Mouse (Mus musculus) forebrain, embryonic 14.5 days (tissue): ENCODE measurements at regions not wholly inside any gene's neighbourhood (a gene's known extent, or its start where the extent isn't known, plus 50 kb on each side); places are given as distances from the start of the nearest gene placed in this dataset.

Source experiments
- ATAC-seq: fragments of 200-750 bp; cut with Nextera tagmentation; 2 replicates; pipeline ENCODE4 v1.8.0; 2017; ENCODE audit warnings: mild to moderate bottlenecking, moderate library complexity
- DNase-seq: peaks from one replicate; pipeline ENCODE4 v3.0.0-alpha.2; 2015; ENCODE audit warnings: low spot score
- H3K27ac ChIP-seq: fragments of 300-500 bp; sonication (generic); 2 replicates; pipeline ENCODE4 v1.5.1; 2014; ENCODE audit warnings: low read depth, mild to moderate bottlenecking, control low read depth, low read length, moderate library complexity
- H3K27me3 ChIP-seq: fragments of 300-500 bp; sonication (generic); replicated peaks from 2 replicates; pipeline ENCODE4 v1.6.1; 2014; ENCODE audit warnings: low read length, control low read depth, mixed read lengths; ENCODE audit not compliant: control insufficient read depth, insufficient read depth
- H3K36me3 ChIP-seq: fragments of 300-500 bp; sonication (generic); 2 replicates; pipeline ENCODE4 v1.6.1; 2014; ENCODE audit warnings: low read length, control low read depth; ENCODE audit not compliant: control insufficient read depth, insufficient read depth
- H3K4me1 ChIP-seq: fragments of 300-500 bp; sonication (generic); 2 replicates; pipeline ENCODE4 v1.6.1; 2014; ENCODE audit warnings: antibody characterized with exemption, low read length, control low read depth; ENCODE audit not compliant: control insufficient read depth, insufficient read depth
- H3K4me2 ChIP-seq: fragments of 300-500 bp; sonication (generic); 2 replicates; pipeline ENCODE4 v1.6.1; 2014; ENCODE audit warnings: mild to moderate bottlenecking, control low read depth, low read length
- H3K4me3 ChIP-seq: fragments of 300-500 bp; sonication (generic); 2 replicates; pipeline ENCODE4 v1.5.1; 2014; ENCODE audit warnings: low read depth, low read length, control low read depth
- H3K9ac ChIP-seq: fragments of 300-500 bp; sonication (generic); 2 replicates; pipeline ENCODE4 v1.6.1; 2014; ENCODE audit warnings: mild to moderate bottlenecking, low read length, control low read depth, moderate library complexity
- H3K9me3 ChIP-seq: fragments of 300-500 bp; sonication (generic); replicated peaks from 2 replicates; pipeline ENCODE4 v1.6.1; 2016; ENCODE audit warnings: low read length, control low read depth, mixed read lengths; ENCODE audit not compliant: control insufficient read depth
- WGBS: fragments of 180-500 bp; shearing (Covaris S2); extraction: QIAGEN DNeasy Blood & Tissue Kit; methylation state at CpG from one replicate; pipeline ENCODE4 v1.1.7; 2014; 5-methylcytosine and 5-hydroxymethylcytosine counted together

GRCm38 (mm10) chr6:43775525-43775924, 109.4 kb upstream of the Tpk1 start:
- H3K36me3 ChIP-seq: no peaks in the 10 kb centered on the region
- no peak overlapping the region for H3K4me3 ChIP-seq
- H3K4me2 ChIP-seq: no peak overlapping the region
- 87% methylated on average over 2 of the region's 2 CpGs for WGBS
- no peaks in the 10 kb centered on the region for H3K27me3 ChIP-seq
- H3K4me1 ChIP-seq: no peaks in the 10 kb centered on the region; the same call in 1 of the 2 replicates
- ATAC-seq: no peak
- DNase-seq: no peak
- H3K9ac ChIP-seq: no peak overlapping the region
- no peak overlapping the region for H3K27ac ChIP-seq
- H3K9me3 ChIP-seq: no peaks in the 10 kb centered on the region

GRCm38 (mm10) chr6:43774490-43774889, 108.4 kb upstream of the Tpk1 start:
- peak; percentile 26 for DNase-seq
- Histone ChIP-seq H3K36me3 (no peaks in the 10 kb centered on the region), H3K4me2 (no peak overlapping the region), H3K9ac (no peak overlapping the region), H3K9me3 (no peaks in the 10 kb centered on the region), H3K4me1 (no peaks in the 10 kb centered on the region; the same call in 1 of the 2 replicates), H3K4me3 (no peak overlapping the region), H3K27ac (no peak overlapping the region), H3K27me3 (no peaks in the 10 kb centered on the region)
- 3% methylated on average over 4 of the region's 4 CpGs for WGBS
- ATAC-seq: no peak

GRCm38 (mm10) chr6:43773561-43773960, 107.5 kb upstream of the Tpk1 start:
- Histone ChIP-seq H3K4me1 (no peaks in the 10 kb centered on the region; the same call in 1 of the 2 replicates), H3K27me3 (no peaks in the 10 kb centered on the region), H3K36me3 (no peaks in the 10 kb centered on the region), H3K27ac (no peak overlapping the region), H3K9ac (no peak overlapping the region), H3K4me2 (no peak overlapping the region), H3K4me3 (no peak overlapping the region), H3K9me3 (no peaks in the 10 kb centered on the region)
- WGBS: 20% methylated on average over 3 of the region's 3 CpGs
- no peak for ATAC-seq
- peak; percentile 54 for DNase-seq

- 76% methylated on average over 1 of the region's 1 CpGs for WGBS
- H3K4me2 ChIP-seq: no peak overlapping the region
Observed at GRCm38 (mm10) chr6:43765958-43766357, 99.9 kb upstream of the Tpk1 start.

More at GRCm38 (mm10) chr6:43765958-43766357, 99.9 kb upstream of the Tpk1 start:
- ATAC-seq: no peak
- Histone ChIP-seq H3K27ac (no peak overlapping the region), H3K4me3 (no peak overlapping the region), H3K9me3 (no peaks in the 10 kb centered on the region), H3K9ac (no peak overlapping the region), H3K36me3 (no peaks in the 10 kb centered on the region), H3K27me3 (no peaks in the 10 kb centered on the region), H3K4me1 (no peaks in the 10 kb centered on the region)
- peak; percentile 41 for DNase-seq
